Mouse (Mus musculus) bone marrow macrophage, adult 2 months (primary cell): ENCODE data around the gene Hes2. TPM values are rescaled to one million over a fixed set of nuclear protein-coding genes. Genes with fewer than 3 reads are reported as not detected.

Experiments
- H3K27ac ChIP-seq: 2 replicates; pipeline ENCODE4 v1.5.1; 2012; ENCODE audit warnings: low read depth, low read length; ENCODE audit not compliant: insufficient read depth
- H3K4me1 ChIP-seq: 2 replicates; pipeline ENCODE4 v1.6.1; 2012; ENCODE audit warnings: low read length; ENCODE audit not compliant: control insufficient read depth, insufficient read depth
- H3K4me3 ChIP-seq: 2 replicates; pipeline ENCODE4 v1.5.1; 2012; ENCODE audit warnings: mild to moderate bottlenecking, low read length, moderate library complexity; ENCODE audit not compliant: insufficient read depth
- CTCF ChIP-seq: IDR thresholded peaks from 2 replicates; pipeline ENCODE4 v1.5.1; 2012; ENCODE audit warnings: low read depth, mild to moderate bottlenecking, low read length, moderate library complexity
- POLR2A ChIP-seq: IDR thresholded peaks from 2 replicates; pipeline ENCODE4 v1.6.1; 2012; ENCODE audit warnings: mild to moderate bottlenecking, low read depth, low read length, borderline replicate concordance
- polyA plus RNA-seq: library from polyadenylated mRNA; stranded (reverse); fragments of >200 nt; gene quantifications from 2 replicates; pipeline ENCODE4 v1.2.4, GENCODE M21; 2012; ENCODE audit not compliant: missing spikeins, insufficient read depth, insufficient read length

Gene Hes2
- polyA plus RNA-seq, 1 experiment, result not detected

DNA sequence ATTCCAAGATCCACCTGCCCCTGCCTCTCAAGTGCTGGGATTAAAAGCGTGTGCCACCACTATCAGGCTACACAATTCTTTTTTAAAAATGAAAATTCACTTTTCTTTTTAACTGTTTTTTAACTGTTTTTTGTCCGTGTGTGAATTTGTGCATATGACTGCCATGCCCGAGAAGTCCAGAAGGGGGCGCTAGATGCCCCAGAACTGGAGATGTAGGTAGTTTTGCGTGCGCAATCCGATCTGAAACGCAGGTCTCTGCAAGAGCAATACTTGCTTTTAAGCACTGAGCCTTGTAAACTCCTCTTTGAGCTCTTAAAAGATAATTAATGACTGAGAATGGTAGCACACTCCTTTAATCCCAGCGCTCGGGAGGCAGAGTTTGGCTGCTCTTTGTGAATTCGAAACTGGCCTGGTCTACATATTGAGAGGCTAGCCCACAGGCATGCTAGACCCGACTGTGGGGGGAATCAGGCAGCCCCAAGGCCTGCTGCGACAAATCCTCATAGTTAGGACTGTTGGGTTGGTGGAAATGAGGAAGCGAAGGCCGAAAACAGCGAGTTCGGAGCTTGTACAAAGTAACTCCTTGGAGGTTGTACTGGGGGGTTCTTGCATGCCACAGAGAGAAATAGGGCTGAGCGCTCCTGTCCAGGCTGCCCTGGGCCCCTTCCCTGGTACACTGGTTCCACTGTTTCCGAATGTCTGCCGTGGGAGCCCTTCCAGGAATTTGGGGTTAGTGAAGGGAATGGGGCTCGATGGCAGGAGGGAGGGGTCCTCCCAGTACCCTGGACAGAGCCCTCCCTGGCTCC lies 685 bp upstream of the Hes2 start:
- Histone ChIP-seq H3K4me3 (peak overlapping the region; percentile 44), H3K27ac (no peak overlapping the region), H3K4me1 (peaks cover 12% of the 10 kb centered on the region)
- TF ChIP-seq POLR2A (no peak), CTCF (peak; percentile 99)

GRCm38 (mm10) chr4:152159285-152159678 lies 615 bp downstream of the Hes2 start:
- TF ChIP-seq POLR2A (no peak), CTCF (no peak)
- H3K4me1 ChIP-seq, result peaks cover 8% of the 10 kb centered on the region
- no peak overlapping the region for H3K27ac ChIP-seq
- H3K4me3 ChIP-seq, result peak overlapping the region; percentile 44

GRCm38 (mm10) chr4:152160748-152161147 lies 2.1 kb downstream of the Hes2 start:
- TF ChIP-seq POLR2A (no peak), CTCF (no peak)
- no peak overlapping the region for H3K4me3 ChIP-seq
- H3K4me1 ChIP-seq, result peaks cover 12% of the 10 kb centered on the region
- H3K27ac ChIP-seq, result no peak overlapping the region

DNA sequence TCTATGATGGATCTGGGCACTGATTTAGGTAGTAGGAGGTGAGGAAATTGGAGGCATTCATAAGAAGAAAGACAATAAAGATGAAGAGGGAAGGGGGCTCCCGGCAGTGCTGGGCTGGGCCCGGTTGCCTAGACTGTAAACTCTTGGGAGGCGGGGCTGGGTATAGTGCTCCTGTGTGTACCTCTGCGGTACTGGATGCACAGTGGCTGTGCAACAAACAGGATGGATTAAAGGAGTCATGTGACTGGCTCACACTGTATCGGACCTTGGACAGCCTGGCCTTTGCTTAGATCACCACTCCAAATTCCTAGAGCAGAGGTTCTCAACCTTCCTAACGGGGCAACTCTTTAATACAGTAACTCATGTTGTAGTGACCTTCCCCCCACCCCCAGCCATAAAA lies 2.9 kb downstream of the Hes2 start:
- TF ChIP-seq POLR2A, result no peak
- TF ChIP-seq CTCF, result no peak

GRCm38 (mm10) chr4:152162748-152163147 lies 4.1 kb downstream of the Hes2 start:
- no peak overlapping the region for H3K4me3 ChIP-seq
- peaks cover 12% of the 10 kb centered on the region for H3K4me1 ChIP-seq
- no peak overlapping the region for H3K27ac ChIP-seq
- TF ChIP-seq POLR2A (no peak), CTCF (no peak)

More for the DNA sequence above, 2.9 kb downstream of the Hes2 start:
- H3K4me1 ChIP-seq, result peaks cover 12% of the 10 kb centered on the region
- H3K27ac ChIP-seq, result no peak overlapping the region
- no peak overlapping the region for H3K4me3 ChIP-seq

GRCm38 (mm10) chr4:152165036-152165931 lies 6.6 kb downstream of the Hes2 start:
- TF ChIP-seq POLR2A, result no peak
- TF ChIP-seq CTCF, result peak; percentile 98
- Histone ChIP-seq H3K4me1 (peaks cover 8% of the 10 kb centered on the region), H3K27ac (peak overlapping the region; percentile 88), H3K4me3 (peak overlapping the region; percentile 35)

GRCm38 (mm10) chr4:152168052-152168451 lies 9.4 kb downstream of the Hes2 start:
- H3K4me1 ChIP-seq, result peaks cover 8% of the 10 kb centered on the region
- H3K4me3 ChIP-seq, result no peak overlapping the region
- H3K27ac ChIP-seq, result no peak overlapping the region
- TF ChIP-seq POLR2A (no peak), CTCF (no peak)

- Histone ChIP-seq H3K4me1 (peaks cover 8% of the 10 kb centered on the region), H3K4me3 (no peak overlapping the region), H3K27ac (no peak overlapping the region)
- no peak for TF ChIP-seq POLR2A
- no peak for TF ChIP-seq CTCF
Measured at GRCm38 (mm10) chr4:152169103-152169502, 10.4 kb downstream of the Hes2 start.

- TF ChIP-seq CTCF (no peak), POLR2A (no peak)
- H3K27ac ChIP-seq, result no peak overlapping the region
- H3K4me1 ChIP-seq, result no peaks in the 10 kb centered on the region
- H3K4me3 ChIP-seq, result no peak overlapping the region
Measured at GRCm38 (mm10) chr4:152170286-152170685, 11.6 kb downstream of the Hes2 start.

DNA sequence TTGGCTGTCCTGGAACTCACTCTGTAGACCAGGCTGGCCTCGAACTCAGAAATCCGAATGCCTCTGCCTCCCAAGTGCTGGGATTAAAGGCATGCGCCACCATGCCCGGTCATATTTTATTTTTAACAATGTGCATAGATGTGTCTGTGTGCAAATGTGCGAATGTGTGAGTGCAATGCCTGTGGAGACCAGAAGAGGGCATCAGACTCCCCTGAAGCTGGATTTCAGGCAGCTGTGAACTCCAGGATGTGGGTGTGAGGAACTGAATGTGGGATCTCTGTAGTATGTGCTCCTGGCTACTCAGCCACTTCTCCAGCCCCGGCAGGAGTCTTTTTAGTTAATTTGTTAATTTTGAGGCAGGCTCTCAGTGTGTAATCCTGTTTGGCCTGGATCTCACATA lies 12.9 kb downstream of the Hes2 start:
- peak; percentile 26; the same call in 1 of the 2 replicates for TF ChIP-seq CTCF
- no peak for TF ChIP-seq POLR2A
- no peak overlapping the region for H3K27ac ChIP-seq
- H3K4me3 ChIP-seq, result no peak overlapping the region
- H3K4me1 ChIP-seq, result peaks cover 5% of the 10 kb centered on the region
